Mouse (Mus musculus) right cerebral cortex, postnatal 25 days (tissue): ENCODE measurements around the gene Slc35e4.

ENCODE experiments used
- DNase-seq: peaks from one replicate; pipeline ENCODE4 v3.0.0; 2022

Gene Slc35e4

DNA sequence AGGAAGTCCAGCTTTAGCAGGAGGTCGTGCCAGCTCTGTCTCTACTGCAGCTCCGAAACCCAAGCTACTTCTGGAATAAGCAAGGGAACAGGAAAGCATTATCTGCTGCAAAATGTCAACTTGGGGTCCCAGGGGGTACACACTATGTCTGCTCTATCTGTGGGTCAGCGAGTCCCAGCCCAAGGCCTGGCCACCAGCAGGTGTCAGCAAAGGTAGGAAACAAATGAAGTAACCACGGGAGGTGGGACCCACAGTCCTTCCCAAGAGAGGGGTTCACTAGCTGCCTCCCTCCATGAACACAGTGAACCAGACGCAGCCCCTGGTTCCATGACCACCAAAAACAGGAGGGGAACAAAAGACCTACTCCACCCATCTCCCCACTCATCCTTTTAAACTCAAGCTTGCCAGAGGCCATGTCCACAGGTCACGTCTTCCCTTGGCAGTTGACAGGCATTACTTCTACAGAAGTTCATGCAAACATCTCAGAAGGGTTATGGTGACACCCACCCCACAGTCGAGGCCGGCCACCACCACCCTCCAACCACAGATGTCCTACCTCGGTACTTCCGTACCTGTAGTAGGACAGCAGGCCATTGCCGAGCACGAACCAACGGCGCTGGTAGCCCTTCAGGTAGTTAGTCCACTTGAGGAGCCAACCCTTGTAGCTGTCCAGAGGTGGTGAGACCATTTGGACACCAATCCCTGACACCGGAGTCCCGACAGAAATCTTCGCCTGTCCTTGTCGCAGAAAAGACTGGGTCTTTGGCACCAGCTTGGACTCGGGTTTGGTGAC is 51.6 kb downstream of the Slc35e4 start:
- DNase-seq: no peak

DNA sequence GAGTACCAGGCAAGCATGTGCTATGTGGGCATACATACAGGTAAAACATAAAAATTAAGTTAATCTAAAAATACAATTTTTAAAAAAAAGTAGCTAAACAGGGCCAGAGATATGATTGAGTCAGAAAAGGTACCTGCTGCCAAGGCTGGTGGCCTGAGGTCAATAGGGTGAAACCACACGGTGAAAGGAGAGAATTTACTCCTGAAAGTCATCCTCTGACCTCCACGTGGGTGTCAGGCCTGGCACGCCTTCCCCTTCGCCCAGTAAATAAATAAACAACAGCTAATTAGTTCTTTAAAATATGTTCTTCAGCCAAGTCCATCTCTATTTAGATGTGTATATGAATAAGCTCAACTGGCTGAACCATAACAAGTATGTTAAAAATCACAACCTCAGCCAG is 54.1 kb downstream of the Slc35e4 start:
- DNase-seq: no peak

DNA sequence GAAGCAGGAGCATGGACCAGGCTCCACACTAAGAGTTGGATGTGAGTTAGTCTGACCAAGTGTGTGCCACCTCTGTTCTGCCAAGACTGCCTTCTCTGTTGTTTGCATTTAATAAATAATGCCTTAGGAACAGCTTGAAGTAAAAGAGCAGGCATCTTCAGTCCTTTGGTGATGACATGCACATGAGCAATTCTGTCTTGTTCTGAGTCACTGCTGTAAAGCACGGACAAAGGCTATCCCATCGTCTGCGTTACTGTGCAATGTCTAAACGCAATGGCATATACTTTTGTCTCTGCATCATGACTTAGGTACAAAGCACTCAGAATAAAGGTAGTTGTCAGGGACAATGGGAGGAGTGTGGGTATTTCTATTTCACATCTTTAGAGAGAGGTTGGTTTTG is 54.7 kb downstream of the Slc35e4 start:
- DNase-seq: no peak

DNA sequence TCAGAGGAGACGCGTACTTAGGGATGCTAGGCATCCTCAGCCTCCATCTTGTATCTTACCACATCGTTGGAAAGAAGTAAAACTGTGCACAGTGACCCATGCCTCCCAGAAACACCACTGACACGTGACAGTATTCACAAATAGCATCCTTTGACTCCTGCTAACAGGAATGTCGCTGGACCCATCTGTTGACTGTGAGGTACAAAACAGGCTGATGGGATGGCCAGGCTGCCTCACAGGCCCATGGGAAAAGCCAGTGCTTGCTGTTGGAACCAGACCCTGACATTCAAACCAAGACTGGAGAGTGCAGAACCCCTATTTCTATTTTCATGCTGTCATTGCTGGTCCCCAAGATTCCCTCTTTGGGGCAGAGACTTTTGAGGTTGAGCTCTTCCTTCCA is 56.6 kb downstream of the Slc35e4 start:
- DNase-seq: no peak
